Mouse (Mus musculus) right cerebral cortex, postnatal 14 days (tissue): ENCODE measurements around the gene Galr3.
"Not testable (repeated sequence)": the region's sequence is repeated elsewhere in the genome, so short reads cannot be mapped to it uniquely, and the experiment has no call there.

Source experiments
- DNase-seq: peaks from one replicate; pipeline ENCODE4 v3.0.0; 2022

Gene Galr3

GRCm38 (mm10) chr15:79041585-79041984 lies at the start of gene Galr3:
TSS of gene Galr3 (plus strand) at chr15:79041885.
- DNase-seq, result no peak

GRCm38 (mm10) chr15:78992235-78992634 lies 49.5 kb upstream of the Galr3 start:
- no peak for DNase-seq

- DNase-seq, result no peak
These were observed 48.8 kb upstream of the Galr3 start for GRCm38 (mm10) chr15:78992925-78993324.

GRCm38 (mm10) chr15:78995916-78996315 lies 45.8 kb upstream of the Galr3 start:
- no peak for DNase-seq

GRCm38 (mm10) chr15:78996663-78997062 lies 45.0 kb upstream of the Galr3 start:
- DNase-seq, result no peak

GRCm38 (mm10) chr15:78998348-78998747 lies 43.3 kb upstream of the Galr3 start:
- DNase-seq, result no peak

- no peak for DNase-seq
These were observed 42.1 kb upstream of the Galr3 start for GRCm38 (mm10) chr15:78999586-78999985.

GRCm38 (mm10) chr15:79000357-79000791 lies 41.3 kb upstream of the Galr3 start:
- no peak for DNase-seq

GRCm38 (mm10) chr15:79001559-79001958 lies 40.1 kb upstream of the Galr3 start:
- DNase-seq, result no peak

GRCm38 (mm10) chr15:79002036-79002435 lies 39.6 kb upstream of the Galr3 start:
- no peak for DNase-seq

- DNase-seq, result no peak
These were observed 38.6 kb upstream of the Galr3 start for GRCm38 (mm10) chr15:79003079-79003478.

GRCm38 (mm10) chr15:79005581-79005980 lies 36.1 kb upstream of the Galr3 start:
- DNase-seq, result no peak

GRCm38 (mm10) chr15:79006638-79007037 lies 35.0 kb upstream of the Galr3 start:
- DNase-seq, result no peak

- DNase-seq, result no peak
These were observed 34.6 kb upstream of the Galr3 start for GRCm38 (mm10) chr15:79007059-79007458.

GRCm38 (mm10) chr15:79007836-79008235 lies 33.8 kb upstream of the Galr3 start:
- not testable (repeated sequence) for DNase-seq

- no peak for DNase-seq
These were observed 32.0 kb upstream of the Galr3 start for GRCm38 (mm10) chr15:79009734-79010133.

- no peak for DNase-seq
These were observed 30.1 kb upstream of the Galr3 start for GRCm38 (mm10) chr15:79011550-79011949.

- DNase-seq, result no peak
These were observed 28.3 kb upstream of the Galr3 start for GRCm38 (mm10) chr15:79013382-79013781.

GRCm38 (mm10) chr15:79018191-79018590 lies 23.5 kb upstream of the Galr3 start:
- DNase-seq, result no peak

GRCm38 (mm10) chr15:79018886-79019285 lies 22.8 kb upstream of the Galr3 start:
- no peak for DNase-seq

GRCm38 (mm10) chr15:79022671-79023230 lies 18.9 kb upstream of the Galr3 start:
- no peak for DNase-seq

GRCm38 (mm10) chr15:79023366-79023765 lies 18.3 kb upstream of the Galr3 start:
- no peak for DNase-seq

GRCm38 (mm10) chr15:79025687-79026308 lies 15.9 kb upstream of the Galr3 start:
- DNase-seq, result peak; percentile 41

GRCm38 (mm10) chr15:79026511-79027290 lies 15.0 kb upstream of the Galr3 start:
- no peak for DNase-seq
